Mouse (Mus musculus) right cerebral cortex, postnatal 36 days (tissue): ENCODE measurements around the gene F12.
A peak's percentile ranks its signal among the peaks of the same experiment; 100 is the strongest.

Experiments
- DNase-seq, 2 experiments: peaks; one replicate each; pipeline ENCODE4 v3.0.0; 2022; ENCODE audit warnings: low spot score in 2 of 2, mixed read lengths in 1 of 2

F12 gene

DNA sequence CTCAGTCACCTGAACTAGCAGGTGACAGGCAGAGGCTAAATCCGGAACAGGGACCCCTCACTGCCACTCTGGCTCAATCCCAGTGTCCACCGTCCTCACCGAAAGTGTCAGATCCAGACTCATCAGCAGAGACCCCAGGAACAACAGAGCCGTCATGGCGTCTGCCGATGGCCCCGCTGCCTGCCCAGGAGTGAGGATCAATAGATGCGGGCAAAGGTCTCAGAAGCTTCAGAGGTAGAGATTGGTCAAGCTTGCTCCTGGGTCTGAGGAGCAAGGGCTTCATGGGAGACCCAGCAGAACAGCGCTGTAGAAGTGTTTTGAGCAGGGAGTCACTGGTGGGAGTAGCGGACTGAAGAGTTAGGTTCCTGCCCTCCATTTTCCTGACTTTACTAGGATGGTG is at the start of gene F12:
TSS of gene F12 (minus strand) at position 181 of the 400 bp plus-strand sequence.
- no peak for DNase-seq

GRCm38 (mm10) chr13:55476256-55476655 is 49.7 kb upstream of the F12 start:
- DNase-seq: no peak

GRCm38 (mm10) chr13:55475750-55476149 is 49.2 kb upstream of the F12 start:
- no peak for DNase-seq

DNA sequence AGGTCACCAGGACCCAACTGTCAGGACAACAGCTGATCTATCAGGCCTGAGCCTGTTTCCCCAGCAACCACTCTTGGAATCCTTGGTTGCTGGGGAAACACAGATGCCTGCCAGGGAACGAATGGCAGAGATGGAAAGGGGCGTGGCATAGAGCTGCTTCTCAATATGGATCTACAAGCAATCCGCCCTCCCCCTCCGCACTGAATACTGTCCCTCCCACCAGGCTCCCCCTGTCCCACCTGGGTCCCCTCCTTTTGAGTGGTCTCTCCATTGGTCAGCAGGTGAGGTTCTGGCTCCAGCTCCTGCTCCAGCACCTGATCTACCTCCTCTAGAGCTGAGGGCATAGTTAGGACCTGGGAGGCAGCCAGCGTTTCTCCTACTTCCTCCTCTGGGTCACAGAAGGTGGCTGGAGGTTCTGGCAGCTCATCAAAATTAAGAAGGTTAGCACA is 48.1 kb upstream of the F12 start:
- DNase-seq: peak in 1 of 2 experiments; percentile 78

DNA sequence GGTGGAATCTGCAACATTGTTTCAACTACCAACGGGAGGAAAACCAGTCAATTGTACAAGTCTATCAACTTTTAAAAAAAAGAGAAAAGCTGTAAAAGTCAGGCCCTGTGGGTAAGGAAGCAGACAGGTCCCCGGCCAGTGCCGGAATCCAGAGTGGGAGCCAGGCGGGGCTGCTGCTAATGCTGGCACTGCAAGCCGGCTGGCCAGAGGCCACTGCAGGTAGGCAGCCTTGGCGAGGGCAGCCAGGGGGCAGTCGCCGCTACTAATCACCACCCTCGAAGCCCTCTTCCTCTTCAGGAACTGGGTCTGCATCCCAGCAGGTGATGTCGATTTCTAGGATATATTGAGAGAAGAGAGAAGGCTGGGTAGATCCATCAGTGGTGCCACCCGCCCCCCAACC is 47.4 kb upstream of the F12 start:
- no peak for DNase-seq

- no peak for DNase-seq
Measured at GRCm38 (mm10) chr13:55473076-55473831, 46.7 kb upstream of the F12 start.

DNA sequence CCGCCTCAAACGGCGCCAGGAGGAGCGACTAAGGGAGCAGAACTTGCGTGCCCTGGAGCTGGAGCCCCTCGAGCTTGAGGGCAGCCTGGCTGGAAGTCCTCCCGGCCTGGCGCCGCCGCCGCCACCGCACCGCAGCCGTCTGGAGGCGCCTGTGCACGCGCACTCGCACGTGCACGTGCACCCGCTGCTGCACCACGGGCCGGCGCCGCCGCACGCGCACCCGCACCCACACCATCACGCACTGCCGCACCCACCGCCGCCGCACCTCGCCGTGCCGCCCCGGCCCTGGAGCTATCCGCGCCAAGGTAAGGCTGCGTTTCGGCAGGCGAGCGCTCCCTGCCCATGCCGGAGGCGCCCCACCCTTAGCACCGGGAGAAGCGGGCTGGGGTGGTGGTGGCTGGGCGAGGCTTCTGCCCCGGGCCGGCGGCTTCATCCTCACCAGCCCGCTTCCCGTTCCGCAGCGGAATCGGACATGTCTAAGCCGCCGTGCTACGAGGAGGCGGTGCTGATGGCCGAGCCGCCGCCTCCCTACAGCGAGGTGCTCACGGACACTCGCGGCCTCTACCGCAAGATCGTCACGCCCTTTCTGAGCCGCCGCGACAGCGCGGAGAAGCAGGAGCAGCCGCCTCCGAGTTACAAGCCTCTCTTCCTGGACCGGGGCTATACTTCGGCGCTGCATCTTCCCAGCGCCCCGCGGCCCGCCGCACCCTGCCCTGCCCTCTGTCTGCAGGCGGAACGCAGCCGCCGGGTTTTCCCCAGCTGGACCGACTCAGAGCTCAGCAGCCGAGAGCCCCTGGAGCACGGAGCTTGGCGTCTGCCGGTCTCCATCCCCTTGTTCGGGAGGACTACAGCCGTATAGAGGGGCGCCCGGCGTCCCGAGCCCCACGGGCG is 45.8 kb upstream of the F12 start:
- peak; percentile 74 to 80 for DNase-seq

DNA sequence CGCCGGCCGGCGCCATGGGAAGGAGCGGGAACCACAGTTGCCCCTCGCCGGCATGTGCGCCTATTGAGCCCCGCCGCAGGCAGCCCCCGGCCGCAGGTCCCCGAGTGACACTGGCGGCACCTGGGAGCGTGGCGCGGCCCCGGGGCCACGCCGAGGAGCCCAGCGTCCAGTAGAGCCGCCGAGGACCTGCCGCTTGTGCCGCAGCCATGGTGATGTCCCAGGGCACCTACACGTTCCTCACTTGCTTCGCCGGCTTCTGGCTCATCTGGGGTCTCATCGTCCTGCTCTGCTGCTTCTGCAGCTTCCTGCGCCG is 45.2 kb upstream of the F12 start:
- no peak for DNase-seq

DNA sequence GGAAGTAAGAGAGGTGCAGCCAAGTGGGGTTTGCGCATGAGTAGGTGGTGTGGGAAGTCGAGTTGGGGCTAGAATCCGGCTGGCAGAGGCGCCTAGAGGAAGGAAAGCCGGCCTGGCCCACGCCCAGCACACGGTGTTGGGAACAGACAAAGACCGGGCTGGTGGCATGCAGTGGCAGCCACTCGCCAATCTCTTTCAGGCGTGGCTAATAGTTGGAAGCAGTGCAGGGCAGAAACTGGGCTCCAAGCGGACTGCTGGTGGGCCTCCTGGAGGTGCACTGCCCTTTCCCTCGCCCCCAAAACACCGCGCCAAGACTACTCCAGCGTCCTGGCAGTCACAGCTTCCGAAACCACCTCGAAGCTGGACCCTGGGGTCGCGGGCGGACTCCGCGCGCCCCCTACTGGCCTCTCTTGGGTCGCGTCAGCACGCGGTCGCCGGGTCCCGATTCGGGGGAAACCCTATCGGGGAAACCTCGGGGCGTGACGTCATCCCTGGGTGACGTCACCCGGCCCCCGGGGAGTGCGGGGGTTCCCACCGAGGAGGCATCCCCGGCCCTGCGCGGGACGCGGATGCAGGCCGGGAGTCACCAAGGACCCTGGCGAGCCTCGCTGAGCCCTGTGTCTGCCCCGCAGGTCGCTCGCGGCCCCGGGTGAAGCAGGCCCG is 44.7 kb upstream of the F12 start:
- DNase-seq: no peak

DNA sequence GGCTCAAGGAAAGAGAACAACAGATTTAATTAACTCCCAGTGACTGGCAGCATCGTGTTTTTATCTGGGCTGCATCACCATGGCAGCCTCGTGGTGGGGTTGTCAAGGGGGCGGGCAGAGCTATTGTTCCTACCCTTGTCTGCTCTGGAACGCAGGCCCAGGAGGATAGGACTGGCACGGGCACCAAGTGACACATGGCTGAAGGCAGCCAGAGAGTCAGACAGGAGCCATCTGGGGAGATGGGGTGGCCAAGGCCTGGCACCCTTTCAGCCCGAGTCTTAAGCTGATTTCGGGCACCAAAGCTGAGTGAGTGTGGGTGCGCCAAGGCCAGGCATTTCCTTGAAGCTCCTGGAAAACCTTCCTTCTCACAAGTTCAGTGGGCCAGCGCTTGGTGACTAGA is 43.8 kb upstream of the F12 start:
- DNase-seq: no peak

GRCm38 (mm10) chr13:55468851-55469560 is 42.4 kb upstream of the F12 start:
- no peak for DNase-seq

DNA sequence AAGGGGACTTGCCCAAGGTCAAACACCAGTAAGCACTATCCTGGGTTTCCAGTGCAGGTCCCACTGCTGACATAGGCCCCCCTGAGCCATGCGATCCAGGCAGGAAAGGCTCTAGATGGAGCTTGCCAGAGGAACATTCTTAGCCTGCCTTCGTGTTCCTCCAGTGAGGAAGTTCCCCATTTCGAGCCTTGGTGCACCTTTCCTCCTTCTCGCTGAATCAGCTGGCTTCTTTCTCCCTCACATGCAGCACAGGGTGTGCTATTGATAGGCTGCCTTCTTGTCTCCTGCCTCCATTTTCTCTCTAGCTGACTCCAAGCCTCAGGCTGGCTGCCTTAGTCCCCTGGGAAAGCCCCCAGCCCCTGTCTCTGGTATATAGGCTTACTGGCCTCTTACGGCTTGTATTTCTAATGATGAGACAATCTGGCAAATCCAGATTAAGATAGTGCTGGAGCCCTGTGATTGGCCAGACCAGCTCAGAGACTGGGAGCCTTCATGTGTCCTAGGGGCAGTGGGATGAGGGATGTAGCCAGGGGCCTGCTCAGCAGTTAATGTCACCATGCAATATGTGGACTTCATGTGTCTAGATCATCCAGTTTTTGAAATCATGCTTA is 39.3 kb upstream of the F12 start:
- no peak for DNase-seq

GRCm38 (mm10) chr13:55465184-55465583 is 38.6 kb upstream of the F12 start:
- DNase-seq: no peak

DNA sequence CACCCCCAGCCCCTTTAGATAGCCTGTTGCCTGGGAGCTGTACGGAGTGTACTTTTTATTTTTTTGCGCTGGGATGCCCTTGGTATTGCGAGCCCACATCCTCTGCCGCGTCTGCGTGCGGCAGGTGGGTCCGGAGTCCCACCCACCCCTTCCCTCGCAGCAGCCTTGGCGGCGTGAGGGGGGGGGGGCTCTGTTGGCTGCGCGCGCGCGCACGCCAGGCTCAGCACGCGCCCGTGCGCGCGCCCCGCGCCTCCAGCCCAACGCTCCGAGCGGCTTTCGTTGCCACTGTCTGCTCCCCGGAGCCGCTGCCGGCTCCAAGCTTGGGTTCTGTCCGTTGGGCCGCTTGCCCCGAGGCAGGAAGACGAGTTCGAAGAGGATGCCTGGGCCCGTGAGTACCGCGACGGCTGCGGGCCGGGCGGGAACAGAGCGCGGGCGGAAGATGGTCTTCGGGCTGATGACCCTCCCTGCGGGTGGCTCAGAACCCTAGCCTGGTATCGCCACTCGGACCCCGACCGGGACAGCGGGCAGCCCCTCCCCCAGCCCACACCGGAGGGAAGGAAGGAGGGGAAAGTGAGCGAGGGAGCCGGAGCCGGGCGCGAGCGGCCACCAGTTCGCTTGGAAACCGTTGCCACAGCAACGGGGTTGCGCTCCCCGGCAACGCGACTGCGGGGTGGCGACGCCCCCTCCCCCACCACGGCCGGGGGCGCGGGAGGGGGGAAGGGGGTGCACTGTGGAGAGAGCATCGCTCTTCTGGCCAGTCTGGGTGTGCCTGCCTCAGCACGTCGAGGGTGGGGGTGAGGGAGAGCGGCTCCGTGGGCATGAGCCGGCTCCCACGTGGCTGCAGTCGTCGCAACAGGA is 37.7 kb upstream of the F12 start, which contains the start of gene Prr7:
TSS of gene Prr7 (plus strand) at position 241 of the 858 bp plus-strand sequence.
- DNase-seq: peak; percentile 64 to 82

DNA sequence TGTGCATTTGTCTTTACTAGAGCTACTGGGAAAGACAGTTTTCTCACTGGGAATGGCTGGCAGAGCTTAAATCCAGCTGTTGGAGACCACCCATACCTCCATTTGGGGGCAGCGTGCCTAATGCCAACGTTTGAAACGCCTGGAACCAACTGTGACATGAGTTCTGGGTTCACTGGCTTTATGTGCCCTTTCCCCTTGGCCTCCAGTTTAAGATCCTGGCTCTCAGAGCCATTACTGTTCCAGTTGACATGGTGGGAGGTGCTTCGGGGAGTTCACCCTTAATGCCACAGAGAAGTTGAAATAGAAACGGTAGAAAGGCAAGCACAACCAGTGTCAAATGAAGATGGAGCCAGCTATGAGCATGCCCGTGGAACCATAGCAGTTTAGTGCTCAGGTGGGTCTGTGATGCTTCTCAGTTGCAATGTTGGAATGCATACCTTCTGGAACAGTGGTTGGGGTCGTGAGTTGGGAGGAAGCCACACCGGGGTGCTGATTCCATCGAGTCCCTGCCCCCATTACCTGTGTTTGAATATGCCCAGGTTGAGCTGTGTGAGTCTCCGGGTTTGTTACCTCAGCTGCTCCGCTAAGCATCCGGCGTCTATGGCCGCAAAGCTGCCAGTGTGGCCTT is 36.9 kb upstream of the F12 start:
- DNase-seq: no peak

DNA sequence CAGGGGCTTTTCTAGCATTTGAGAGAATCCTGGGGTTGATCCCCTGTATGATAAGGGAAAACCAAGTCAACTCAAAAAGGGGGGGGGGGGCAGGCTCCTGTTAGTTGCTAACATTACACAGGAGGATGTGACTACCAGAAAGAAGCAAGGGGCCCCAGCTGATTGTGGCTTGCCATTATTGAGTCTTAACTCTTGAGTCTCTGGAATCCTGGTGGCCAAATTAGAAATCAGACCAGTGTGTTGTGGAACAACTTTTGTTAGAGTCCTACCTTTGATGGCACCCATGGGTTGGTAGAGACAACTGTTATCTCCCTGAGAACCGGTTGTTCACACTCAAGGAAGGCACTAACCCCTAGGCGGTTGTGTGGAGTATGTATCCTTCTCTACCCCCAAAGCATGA is 36.4 kb upstream of the F12 start:
- DNase-seq: no peak

- no peak for DNase-seq
Measured at GRCm38 (mm10) chr13:55451785-55452549, 25.4 kb upstream of the F12 start.

DNA sequence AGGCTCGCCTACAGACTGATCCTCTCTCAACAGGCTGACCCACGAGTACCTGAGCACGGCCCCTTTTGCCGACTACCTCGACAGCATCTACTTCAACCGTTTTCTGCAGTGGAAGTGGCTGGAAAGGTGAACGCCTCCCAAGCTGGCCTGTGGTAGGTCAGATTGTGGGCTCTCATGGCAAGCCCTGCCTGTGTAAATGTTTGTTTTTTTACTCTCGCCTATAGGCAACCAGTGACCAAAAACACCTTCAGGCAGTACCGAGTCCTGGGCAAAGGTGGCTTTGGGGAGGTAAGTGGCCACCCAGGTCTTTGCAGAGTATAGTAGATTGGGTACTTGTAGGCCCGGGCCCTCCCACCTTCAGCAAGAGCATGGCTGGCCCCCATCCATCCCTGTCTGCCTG is 24.7 kb upstream of the F12 start:
- no peak for DNase-seq

- DNase-seq: no peak
Measured at GRCm38 (mm10) chr13:55450511-55450980, 24.0 kb upstream of the F12 start.
